Mouse (Mus musculus) G1E (cell line): ENCODE results near the gene Vash1. TPM values are rescaled to one million over a fixed set of nuclear protein-coding genes. Genes with fewer than 3 reads are reported as not detected.

Experiments
- ATAC-seq: 2 replicates; pipeline ENCODE4 v1.8.0; 2016; ENCODE audit warnings: mild to moderate bottlenecking; ENCODE audit not compliant: insufficient number of reproducible peaks, poor library complexity, low FRiP score, severe bottlenecking; ENCODE audit errors: extremely low read depth
- DNase-seq: peaks from one replicate; pipeline ENCODE4 v3.0.0; 2012; ENCODE audit warnings: low spot score
- H3K27me3 ChIP-seq: 2 replicates; pipeline ENCODE4 v1.6.1; 2012; ENCODE audit warnings: mild to moderate bottlenecking, low read length, inconsistent platforms; ENCODE audit not compliant: insufficient read depth
- H3K36me3 ChIP-seq: replicated peaks from 2 replicates; pipeline ENCODE3; 2012; ENCODE audit warnings: mild to moderate bottlenecking, inconsistent platforms
- H3K4me1 ChIP-seq: 2 replicates; pipeline ENCODE4 v1.6.1; 2012; ENCODE audit warnings: low read depth, low read length, inconsistent platforms, mixed read lengths; ENCODE audit not compliant: insufficient read depth
- H3K4me3 ChIP-seq: 2 replicates; pipeline ENCODE4 v1.5.1; 2012; ENCODE audit warnings: low read depth, mild to moderate bottlenecking, inconsistent platforms, low read length, moderate library complexity, mixed read lengths
- H3K9me3 ChIP-seq: replicated peaks from 2 replicates; pipeline ENCODE4 v1.6.1; 2012; ENCODE audit warnings: inconsistent platforms
- CTCF ChIP-seq: IDR thresholded peaks from 2 replicates; pipeline ENCODE4 v1.5.1; 2012; ENCODE audit warnings: low read depth, low read length, inconsistent platforms, mixed read lengths
- GATA1 ChIP-seq: IDR thresholded peaks from 2 replicates; pipeline ENCODE4 v1.6.1; 2012; ENCODE audit warnings: borderline replicate concordance, low read length, inconsistent platforms, mixed read lengths
- GATA2 ChIP-seq: IDR thresholded peaks from 2 replicates; pipeline ENCODE4 v1.6.1; 2012; ENCODE audit warnings: low read depth, low read length, inconsistent platforms, borderline replicate concordance
- POLR2AphosphoS5 ChIP-seq: IDR thresholded peaks from 2 replicates; pipeline ENCODE4 v1.6.1; 2012; ENCODE audit warnings: low read depth, low read length, inconsistent platforms; ENCODE audit not compliant: insufficient replicate concordance
- TAL1 ChIP-seq: conservative IDR thresholded peaks from 2 replicates; pipeline ENCODE4 v1.6.1; 2012; ENCODE audit warnings: low read depth, low read length, inconsistent platforms, mixed read lengths
- polyA plus RNA-seq: library from polyadenylated mRNA; stranded (reverse); fragments of >175 nt; gene quantifications from 2 replicates; pipeline ENCODE4 v1.2.3, GENCODE M21; 2012
- total RNA-seq, 2 experiments: library from RNA; stranded (forward) in 1 of 2; stranded (reverse) in 1 of 2; fragments of 200-1000 nt in 1 of 2; fragments of >200 nt in 1 of 2; fragmentation: Nextera tagmentation in 1 of 2; gene quantifications; 2 replicates each; pipeline ENCODE4 v1.2.3; 2014 to 2017

The Vash1 gene
- total and polyA plus RNA-seq, 3 experiments = not detected

GRCm38 (mm10) chr12:86660466-86660865 is 18.0 kb upstream of the Vash1 start:
- peaks cover 9% of the 10 kb centered on the region; the same call in 1 of the 2 replicates for H3K27me3 ChIP-seq
- no peaks in the 10 kb centered on the region for H3K9me3 ChIP-seq
- ATAC-seq (no peak), DNase-seq (no peak)
- no peaks in the 10 kb centered on the region for H3K4me1 ChIP-seq
- no peak for TF ChIP-seq GATA2
- TF ChIP-seq POLR2AphosphoS5 = no peak
- TF ChIP-seq CTCF = no peak
- TF ChIP-seq GATA1 = no peak
- TF ChIP-seq TAL1 = no peak
- H3K4me3 ChIP-seq = no peak overlapping the region
- H3K36me3 ChIP-seq = no peaks in the 10 kb centered on the region

GRCm38 (mm10) chr12:86665656-86666055 is 12.8 kb upstream of the Vash1 start:
- Histone ChIP-seq H3K4me1 (no peaks in the 10 kb centered on the region), H3K9me3 (no peaks in the 10 kb centered on the region), H3K27me3 (0 out of 2 replicates have a peak, but pooled peaks cover 2% of the 10 kb centered on the region), H3K36me3 (no peaks in the 10 kb centered on the region), H3K4me3 (no peak overlapping the region)
- DNase-seq (no peak), ATAC-seq (no peak)
- no peak for TF ChIP-seq POLR2AphosphoS5
- TF ChIP-seq GATA1 = no peak
- TF ChIP-seq TAL1 = no peak
- no peak for TF ChIP-seq CTCF
- TF ChIP-seq GATA2 = no peak

GRCm38 (mm10) chr12:86668404-86668803 is 10.1 kb upstream of the Vash1 start:
- Histone ChIP-seq H3K9me3 (no peaks in the 10 kb centered on the region), H3K4me1 (no peaks in the 10 kb centered on the region), H3K27me3 (0 out of 2 replicates have a peak, but pooled peaks cover 5% of the 10 kb centered on the region), H3K4me3 (no peak overlapping the region), H3K36me3 (no peaks in the 10 kb centered on the region)
- no peak for DNase-seq
- ATAC-seq = no peak
- TF ChIP-seq TAL1 (no peak), GATA2 (no peak), GATA1 (no peak), POLR2AphosphoS5 (no peak), CTCF (no peak)

- DNase-seq (no peak), ATAC-seq (no peak)
- H3K4me3 ChIP-seq = no peak overlapping the region
- no peak for TF ChIP-seq CTCF
- TF ChIP-seq GATA1 = no peak
- no peak for TF ChIP-seq TAL1
- TF ChIP-seq GATA2 = no peak
- no peak for TF ChIP-seq POLR2AphosphoS5
- 0 out of 2 replicates have a peak, but pooled peaks cover 3% of the 10 kb centered on the region for H3K27me3 ChIP-seq
- H3K4me1 ChIP-seq = no peaks in the 10 kb centered on the region
- H3K36me3 ChIP-seq = no peaks in the 10 kb centered on the region
- no peaks in the 10 kb centered on the region for H3K9me3 ChIP-seq
Measured at GRCm38 (mm10) chr12:86672105-86672504, 6.4 kb upstream of the Vash1 start.

- DNase-seq (no peak), ATAC-seq (no peak)
- H3K27me3 ChIP-seq = 0 out of 2 replicates have a peak, but pooled peaks cover 3% of the 10 kb centered on the region
- H3K9me3 ChIP-seq = no peaks in the 10 kb centered on the region
- H3K36me3 ChIP-seq = no peaks in the 10 kb centered on the region
- TF ChIP-seq POLR2AphosphoS5 (no peak), GATA1 (no peak), TAL1 (no peak), GATA2 (no peak), CTCF (no peak)
- H3K4me1 ChIP-seq = no peaks in the 10 kb centered on the region
- no peak overlapping the region for H3K4me3 ChIP-seq
Measured at GRCm38 (mm10) chr12:86672507-86672906, 6.0 kb upstream of the Vash1 start.

- Histone ChIP-seq H3K9me3 (peaks cover 3% of the 10 kb centered on the region; the same call in 1 of the 2 replicates), H3K4me3 (no peak overlapping the region), H3K36me3 (no peaks in the 10 kb centered on the region), H3K27me3 (peaks cover 19% of the 10 kb centered on the region; the same call in 1 of the 2 replicates), H3K4me1 (no peaks in the 10 kb centered on the region)
- TF ChIP-seq POLR2AphosphoS5 (no peak), TAL1 (no peak), GATA2 (no peak), CTCF (no peak), GATA1 (no peak)
- ATAC-seq (no peak), DNase-seq (no peak)
Measured at GRCm38 (mm10) chr12:86679546-86679930, 1.0 kb downstream of the Vash1 start.
